In the genomic region with DNA sequence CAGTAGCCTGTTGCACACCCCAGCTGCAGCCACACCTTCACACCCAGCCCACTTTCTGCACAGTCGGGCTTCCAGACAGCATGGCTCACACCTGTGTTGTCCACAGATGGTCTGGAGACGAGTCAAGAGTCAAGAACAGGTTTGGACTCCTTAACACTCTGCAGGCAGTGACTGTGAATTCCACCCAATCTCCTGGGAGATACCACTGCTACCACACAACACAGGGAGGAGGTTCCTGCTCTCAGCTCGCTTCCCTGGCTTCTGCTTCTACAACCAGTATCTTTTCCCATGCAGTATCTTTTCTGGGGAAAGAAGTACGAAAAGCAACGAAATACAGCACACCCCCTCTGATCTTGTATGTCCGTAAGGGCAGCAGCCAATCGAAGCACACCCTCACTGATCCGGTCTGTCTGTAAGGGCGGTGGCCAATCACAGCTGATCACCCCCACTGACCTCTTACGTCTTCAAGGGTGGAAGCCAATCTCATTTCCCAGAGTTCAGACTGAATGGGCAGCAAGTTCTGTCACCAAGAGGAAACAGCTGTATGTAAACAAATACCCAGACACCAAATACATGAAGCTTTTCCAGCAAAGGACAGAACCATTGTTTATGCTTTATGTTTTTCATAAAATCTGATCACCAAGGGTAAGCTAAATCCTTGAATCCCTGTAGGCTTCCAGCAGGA, we compare ENCODE assay signal across 23 mouse cellular contexts.
DNase-seq lines count a peak whose midpoint lies in the region; ATAC-seq and TF ChIP-seq lines count a peak whose summit lies in the region.
"Had no signal": no experiment of that assay in that cellular context is flagged by ENCODE, and none has a peak within 500 bp of the region (broad histone marks: within the 10 kb centered on the region; RNA-seq: fewer than 3 reads in every experiment).

No protein-coding gene starts in this region.

- TF ChIP-seq EP300 in CH12.LX (IDR thresholded peaks at IDR 0.05; ENCODE audit: low read length), result no peak

- H3K4me1 ChIP-seq in CH12.LX (ENCODE audit: control insufficient read depth in 1 of 2, insufficient read depth in 2 of 2), result peaks cover 0 to 8% of the 10 kb centered on the region in 2 experiments; a peak in 1 of 4 replicates
- peaks cover 6% of the 10 kb centered on the region for H3K4me1 ChIP-seq in forebrain, embryonic 15.5 days
- H3K4me1 ChIP-seq: midbrain, embryonic 12.5 days; neural tube, embryonic 12.5 days had no signal

- no peak for TF ChIP-seq POLR2A in CH12.LX (IDR thresholded peaks at IDR 0.05; ENCODE audit: low read depth, low read length)

- intact Hi-C loops in gastrocnemius, adult 2 months (cut with DNase I), result no loop called here

- DNase-seq in gastrocnemius, adult 2 months, result no peak
- no peak for DNase-seq in gastrocnemius, adult 18-20 months (ENCODE audit: low spot score)
- DNase-seq in CH12.LX (ENCODE audit: extremely low read depth), result no peak
- peak; percentile 29 to 58 for DNase-seq in lung, adult 18-20 months
- peak; percentile 55 for DNase-seq in lung, postnatal 14 days
- DNase-seq in left cerebral cortex, adult 18-20 months (ENCODE audit: low spot score in 2 of 2), result no peak
- DNase-seq: cerebellum, adult 9-10 months; gastrocnemius, postnatal 36 days; kidney, adult 8-10 months; kidney, postnatal 14 days; left cerebral cortex, postnatal 4 days; right cerebral cortex, adult 18-20 months; thymus, postnatal 25 days had no signal

- H3K4me2 ChIP-seq in CH12.LX (ENCODE audit: insufficient read depth, low read depth, poor library complexity, severe bottlenecking), result no peak overlapping the region
- no peak overlapping the region for H3K4me2 ChIP-seq in forebrain, embryonic 15.5 days (replicated peaks)
- H3K4me2 ChIP-seq: hindbrain, embryonic 13.5 days; liver, embryonic 11.5 days; midbrain, embryonic 12.5 days; neural tube, embryonic 12.5 days had no signal

- H3K36me3 ChIP-seq in CH12.LX (replicated peaks in 1 of 2; ENCODE audit: control insufficient read depth in 1 of 2, insufficient read depth in 1 of 2, low read length in 1 of 2), result no peaks in the 10 kb centered on the region
- no peaks in the 10 kb centered on the region for H3K36me3 ChIP-seq in forebrain, embryonic 15.5 days
- H3K36me3 ChIP-seq: forebrain, embryonic 10.5 days; heart, embryonic 10.5 days; hindbrain, embryonic 13.5 days; midbrain, embryonic 12.5 days; neural tube, embryonic 12.5 days had no signal

- H3K4me3 ChIP-seq in gastrocnemius, adult 2 months, result peak overlapping the region; percentile 19; the same call in 1 of the 2 replicates
- H3K4me3 ChIP-seq in CH12.LX (replicated peaks in 1 of 3; ENCODE audit: low read depth in 2 of 3, low read length in 2 of 3, poor library complexity in 1 of 3), result no peak overlapping the region
- no peak overlapping the region for H3K4me3 ChIP-seq in forebrain, embryonic 15.5 days
- H3K4me3 ChIP-seq: forebrain, embryonic 10.5 days; heart, embryonic 10.5 days; hindbrain, embryonic 13.5 days; layer of hippocampus, adult 2 months; left cerebral cortex, adult 2 months; midbrain, embryonic 12.5 days; neural tube, embryonic 12.5 days had no signal

- no peaks in the 10 kb centered on the region for H3K27me3 ChIP-seq in CH12.LX (replicated peaks)
- H3K27me3 ChIP-seq in forebrain, embryonic 15.5 days, result no peaks in the 10 kb centered on the region
- H3K27me3 ChIP-seq: hindbrain, embryonic 13.5 days; midbrain, embryonic 12.5 days; neural tube, embryonic 12.5 days had no signal

- no peak for ATAC-seq in forebrain, embryonic 15.5 days (replicated peaks)

- in situ Hi-C loops in CH12.LX (cut with MboI; ENCODE audit: low pct_ligation_motif_present, low pct_unique_long_range_greater_than_20kb, low sequenced_read_pairs), result no loop called here

- no peaks in the 10 kb centered on the region for H3K9me3 ChIP-seq in CH12.LX (replicated peaks; ENCODE audit: low read length)
- H3K9me3 ChIP-seq in forebrain, embryonic 15.5 days, result no peaks in the 10 kb centered on the region
- H3K9me3 ChIP-seq: forebrain, embryonic 10.5 days; heart, embryonic 10.5 days; hindbrain, embryonic 13.5 days; midbrain, embryonic 12.5 days; neural tube, embryonic 12.5 days had no signal

- H3K9ac ChIP-seq in CH12.LX (ENCODE audit: insufficient read depth, low read depth), result no peak overlapping the region
- no peak overlapping the region for H3K9ac ChIP-seq in forebrain, embryonic 15.5 days (replicated peaks)
- H3K9ac ChIP-seq: hindbrain, embryonic 13.5 days; midbrain, embryonic 12.5 days; neural tube, embryonic 12.5 days had no signal

- H3K79me2 ChIP-seq in CH12.LX (replicated peaks; ENCODE audit: control insufficient read depth, extremely low read depth, insufficient read depth, poor library complexity, severe bottlenecking), result no peaks in the 10 kb centered on the region

- TF ChIP-seq CTCF in gastrocnemius, adult 2 months (IDR thresholded peaks at IDR 0.05), result no peak
- no peak for TF ChIP-seq CTCF in CH12.LX (conservative IDR thresholded peaks at IDR 0.05 in 1 of 2, IDR thresholded peaks at IDR 0.05 in 1 of 2; ENCODE audit: low read depth in 2 of 2, low read length in 2 of 2)

- no peak for TF ChIP-seq RAD21 in CH12.LX (IDR thresholded peaks at IDR 0.05; ENCODE audit: low read depth, low read length)

- no peak overlapping the region for H3K27ac ChIP-seq in gastrocnemius, adult 2 months
- H3K27ac ChIP-seq in CH12.LX (ENCODE audit: insufficient read depth, low read depth), result no peak overlapping the region
- H3K27ac ChIP-seq in forebrain, embryonic 15.5 days (replicated peaks), result no peak overlapping the region
- H3K27ac ChIP-seq: forebrain, embryonic 10.5 days; heart, embryonic 10.5 days; hindbrain, embryonic 13.5 days; layer of hippocampus, adult 2 months; left cerebral cortex, adult 2 months; macrophage; midbrain, embryonic 12.5 days; neural tube, embryonic 12.5 days had no signal

- dilution Hi-C loops in CH12.LX (cut with MboI; ENCODE audit: extremely low pct_ligation_motif_present, extremely low pct_unique_long_range_greater_than_20kb, low sequenced_read_pairs), result no loop called here

- WGBS in forebrain, embryonic 15.5 days, result 84% methylated on average over 10 of the region's 10 CpGs

TF ChIP-seq in CH12.LX, 34 proteins besides CTCF, POLR2A, EP300 and RAD21:
- TF ChIP-seq MXI1 (IDR thresholded peaks at IDR 0.05; ENCODE audit: low read depth, low read length), result no peak
- peak; percentile 68; the same call in 1 of the 2 replicates for TF ChIP-seq CHD1 (IDR thresholded peaks at IDR 0.05; ENCODE audit: low read depth, low read length)
TF ChIP-seq in CH12.LX: peak in this region for 1.

Comparison
In these comparisons a context has a peak if more than half of its experiments do, and no peak if none do; other contexts are left out.
1. DNase-seq: peak in lung, adult 18-20 months (2 of 2) and lung, postnatal 14 days (single experiment); none in gastrocnemius, adult 2 months (single experiment), gastrocnemius, adult 18-20 months (single experiment), CH12.LX (single experiment) and left cerebral cortex, adult 18-20 months (0 of 2).